Mouse (Mus musculus): ENCODE results near the gene Paxip1. TPM values are rescaled to one million over a fixed set of nuclear protein-coding genes. Genes with fewer than 3 reads are reported as not detected.

Paxip1 gene
- 8.3 and 8.9 TPM in 2 replicates for polyA plus RNA-seq (2012; ENCODE audit: insufficient read depth, insufficient read length, missing spikeins)

DNA sequence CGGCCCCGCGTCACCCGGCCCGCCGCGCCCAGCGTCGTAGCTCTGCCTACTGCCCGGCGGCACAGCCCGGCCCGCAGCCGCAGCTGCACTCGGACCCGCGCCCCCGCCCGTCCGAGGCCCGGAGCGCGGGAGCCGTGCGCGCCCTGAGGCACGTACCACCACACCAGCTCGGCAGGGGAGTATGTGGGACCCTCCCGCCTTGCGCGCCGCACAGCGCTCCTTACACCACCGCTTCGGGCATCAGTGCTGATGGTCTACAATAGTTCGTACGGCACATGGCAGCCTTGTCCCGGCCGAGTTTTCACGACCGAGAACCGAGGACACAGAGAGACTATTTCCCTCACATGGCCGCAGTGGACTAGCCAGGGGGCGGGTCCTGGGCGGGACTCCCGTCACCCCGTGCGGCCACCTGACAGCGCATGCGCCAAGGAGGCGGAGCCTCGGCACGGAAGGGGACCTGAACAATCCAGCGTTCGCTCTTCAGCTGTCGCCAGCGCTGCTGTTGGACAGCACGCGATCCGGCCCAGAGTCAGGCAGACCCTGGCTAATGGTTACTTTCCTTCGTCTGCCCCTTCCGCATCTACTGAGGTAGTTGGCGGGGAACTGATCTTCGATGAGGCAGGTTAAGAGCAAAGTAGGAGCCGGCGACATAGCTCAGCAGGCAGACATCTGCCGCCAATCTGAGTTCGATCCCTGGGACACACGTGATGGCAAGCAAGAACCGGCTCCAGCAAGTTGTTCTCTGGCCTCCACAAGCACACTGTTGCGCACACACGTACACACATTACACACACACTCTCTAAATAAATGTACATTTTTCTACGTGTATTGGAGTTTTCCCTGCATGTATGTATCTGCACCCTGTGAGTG lies at the start of gene Paxip1:
Gene Paxip1, minus strand, starts transcription at position 389 of the 870 bp plus-strand sequence.
- H3K4me1 ChIP-seq (ENCODE audit: control insufficient read depth, insufficient read depth, insufficient read length, low read length) = peaks cover 6% of the 10 kb centered on the region
- peak within 1 kb of the TSS; percentile 100 for H3K27ac ChIP-seq (replicated peaks; ENCODE audit: low read depth, low read length)
- H3K4me3 ChIP-seq (ENCODE audit: insufficient read depth, low read depth, low read length) = peak within 1 kb of the TSS; percentile 77

DNA sequence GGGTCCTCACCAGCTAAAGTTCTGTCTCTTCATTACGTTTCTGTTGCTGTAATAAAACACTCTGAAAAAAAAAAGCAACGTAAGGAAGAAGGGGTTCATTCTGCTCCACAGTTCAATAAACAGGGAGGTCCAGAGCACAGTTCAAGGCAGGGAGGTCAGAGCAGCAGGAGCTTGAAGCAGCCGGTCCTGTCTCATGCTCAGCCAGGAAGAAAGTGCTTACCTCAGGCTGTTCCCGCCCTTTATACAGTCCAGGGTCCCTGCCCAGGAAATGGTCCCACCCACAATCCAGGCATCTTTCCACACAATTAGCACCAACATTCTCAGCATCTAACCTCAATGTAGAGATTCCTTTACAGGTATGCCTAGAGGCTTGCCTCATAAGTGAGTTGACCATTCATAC lies 46.6 kb upstream of the Paxip1 start:
- H3K27ac ChIP-seq (replicated peaks; ENCODE audit: low read depth, low read length) = no peak overlapping the region

DNA sequence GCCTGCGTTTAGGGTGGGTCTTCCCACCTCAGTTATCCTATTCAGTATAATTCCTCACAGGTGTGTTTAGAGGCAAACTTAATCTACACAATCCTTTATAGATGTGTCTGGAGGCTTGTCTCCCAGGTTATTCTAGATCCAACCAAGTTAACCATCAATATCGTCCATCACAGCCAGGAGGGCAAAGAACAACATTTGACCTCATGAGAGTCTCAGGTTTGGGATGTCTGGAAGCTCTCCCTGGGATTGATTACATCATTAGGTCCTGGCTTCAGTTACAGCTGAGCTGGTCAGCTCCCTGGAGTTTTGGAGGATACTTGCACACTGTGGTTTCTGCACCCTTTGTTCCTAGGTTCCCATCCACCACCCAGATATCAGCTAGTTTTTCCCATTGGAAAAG lies 43.6 kb upstream of the Paxip1 start:
- no peak overlapping the region for H3K4me3 ChIP-seq (ENCODE audit: insufficient read depth, low read depth, low read length)

More for the DNA sequence above, 46.6 kb upstream of the Paxip1 start:
- no peak overlapping the region for H3K4me3 ChIP-seq (ENCODE audit: insufficient read depth, low read depth, low read length)
- H3K4me1 ChIP-seq (ENCODE audit: control insufficient read depth, insufficient read depth, insufficient read length, low read length) = no peaks in the 10 kb centered on the region

DNA sequence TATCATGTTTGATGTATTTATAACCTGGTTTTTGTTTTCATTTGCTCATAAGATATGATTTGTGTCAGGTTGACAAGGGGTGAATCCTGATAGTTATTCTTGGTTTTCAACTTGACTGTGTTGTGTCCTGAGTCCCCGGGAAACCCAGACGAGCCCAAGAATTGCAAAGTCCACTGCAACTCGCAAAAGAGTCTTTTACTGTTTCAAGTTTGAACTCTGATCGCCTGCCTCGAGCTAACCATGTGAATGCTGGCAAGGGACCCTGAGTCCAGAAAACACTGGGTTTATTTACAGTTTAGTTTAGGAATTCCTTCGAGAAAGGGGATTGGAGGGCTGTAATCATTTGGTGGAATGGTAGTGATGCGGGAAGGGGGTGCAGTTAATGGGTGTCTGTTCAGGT lies 36.5 kb upstream of the Paxip1 start:
- no peaks in the 10 kb centered on the region for H3K4me1 ChIP-seq (ENCODE audit: control insufficient read depth, insufficient read depth, insufficient read length, low read length)
- H3K4me3 ChIP-seq (ENCODE audit: insufficient read depth, low read depth, low read length) = no peak overlapping the region
- no peak overlapping the region for H3K27ac ChIP-seq (replicated peaks; ENCODE audit: low read depth, low read length)

More for the DNA sequence above, 43.6 kb upstream of the Paxip1 start:
- H3K4me1 ChIP-seq (ENCODE audit: control insufficient read depth, insufficient read depth, insufficient read length, low read length) = no peaks in the 10 kb centered on the region
- no peak overlapping the region for H3K27ac ChIP-seq (replicated peaks; ENCODE audit: low read depth, low read length)

DNA sequence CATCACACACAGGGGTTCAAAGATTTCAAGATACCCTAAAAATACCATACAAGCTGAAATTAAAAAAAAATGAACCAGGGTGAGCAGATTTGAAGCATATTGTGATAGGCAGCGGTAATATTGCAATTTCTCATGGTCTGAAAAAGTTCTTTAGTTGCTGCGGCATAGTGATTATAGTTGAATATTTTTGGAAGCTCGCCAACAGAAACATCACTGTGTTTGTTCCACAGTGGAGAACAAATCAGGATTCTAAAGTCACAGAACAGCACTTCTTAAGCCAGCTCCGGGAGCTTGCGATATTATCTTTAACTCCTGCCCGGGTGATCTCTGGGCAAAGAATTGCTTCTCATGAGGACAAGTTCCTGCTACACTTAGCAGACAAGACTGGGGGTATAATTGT lies 29.7 kb upstream of the Paxip1 start:
- H3K4me3 ChIP-seq (ENCODE audit: insufficient read depth, low read depth, low read length) = no peak overlapping the region
- H3K27ac ChIP-seq (replicated peaks; ENCODE audit: low read depth, low read length) = no peak overlapping the region
- no peaks in the 10 kb centered on the region for H3K4me1 ChIP-seq (ENCODE audit: control insufficient read depth, insufficient read depth, insufficient read length, low read length)

DNA sequence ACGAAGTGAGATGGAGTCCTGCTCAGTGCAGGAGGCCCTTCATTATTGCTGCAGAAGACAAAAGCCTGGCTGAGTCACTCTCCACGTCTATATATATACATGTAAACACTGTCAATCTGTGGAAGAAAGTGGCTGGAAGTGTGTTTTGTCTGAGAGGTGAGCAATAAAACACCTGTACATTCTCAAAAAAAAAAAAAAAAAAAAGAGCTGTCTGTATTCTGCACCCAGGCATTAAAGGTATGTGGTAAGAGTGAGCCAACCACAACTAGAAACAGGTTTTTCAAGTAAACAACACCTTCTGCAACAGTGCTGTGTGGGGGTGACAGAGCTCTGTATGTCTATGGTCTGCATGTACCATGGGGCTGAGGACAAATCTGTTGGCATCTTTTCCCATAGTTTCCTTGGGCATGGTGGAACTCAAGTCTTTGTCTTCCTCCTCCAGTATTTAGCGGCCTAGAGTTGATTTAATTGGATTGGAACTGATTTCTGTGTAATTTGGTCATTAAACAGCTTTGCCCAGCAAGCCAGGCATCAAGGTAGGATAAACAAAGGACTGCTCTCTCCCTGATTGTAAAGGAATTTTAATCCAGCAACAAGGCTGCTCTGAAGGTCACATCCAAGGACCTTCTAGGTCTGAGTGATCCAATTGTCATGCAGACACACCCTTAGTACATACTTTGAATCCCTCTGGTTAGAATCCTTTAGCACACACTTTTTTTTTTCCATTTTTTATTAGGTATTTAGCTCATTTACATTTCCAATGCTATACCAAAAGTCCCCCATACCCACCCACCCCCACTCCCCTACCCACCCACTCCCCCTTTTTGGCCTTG lies 27.6 kb upstream of the Paxip1 start:
- Histone ChIP-seq H3K4me1 (ENCODE audit: control insufficient read depth, insufficient read depth, insufficient read length, low read length) (no peaks in the 10 kb centered on the region), H3K27ac (replicated peaks; ENCODE audit: low read depth, low read length) (no peak overlapping the region), H3K4me3 (ENCODE audit: insufficient read depth, low read depth, low read length) (no peak overlapping the region)

DNA sequence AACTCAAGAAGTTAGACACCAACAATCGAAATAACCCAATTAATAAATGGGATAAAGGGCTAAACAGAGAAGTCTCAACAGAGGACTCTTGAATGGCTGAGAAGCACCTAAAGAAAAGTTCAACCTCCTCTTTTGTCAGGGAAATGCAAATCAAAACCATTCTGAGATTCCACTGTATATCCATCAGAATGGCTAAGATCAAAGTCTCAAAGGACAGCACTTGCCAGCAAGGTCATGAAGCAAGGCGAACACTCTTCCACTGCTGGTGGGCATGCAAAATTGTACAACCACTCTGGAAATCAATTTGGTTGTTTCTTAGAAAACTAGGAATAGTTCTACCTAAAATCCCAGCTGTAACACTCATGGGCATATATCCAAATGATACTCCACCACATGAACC lies 22.8 kb upstream of the Paxip1 start:
- Histone ChIP-seq H3K27ac (replicated peaks; ENCODE audit: low read depth, low read length) (no peak overlapping the region), H3K4me3 (ENCODE audit: insufficient read depth, low read depth, low read length) (no peak overlapping the region), H3K4me1 (ENCODE audit: control insufficient read depth, insufficient read depth, insufficient read length, low read length) (no peaks in the 10 kb centered on the region)

DNA sequence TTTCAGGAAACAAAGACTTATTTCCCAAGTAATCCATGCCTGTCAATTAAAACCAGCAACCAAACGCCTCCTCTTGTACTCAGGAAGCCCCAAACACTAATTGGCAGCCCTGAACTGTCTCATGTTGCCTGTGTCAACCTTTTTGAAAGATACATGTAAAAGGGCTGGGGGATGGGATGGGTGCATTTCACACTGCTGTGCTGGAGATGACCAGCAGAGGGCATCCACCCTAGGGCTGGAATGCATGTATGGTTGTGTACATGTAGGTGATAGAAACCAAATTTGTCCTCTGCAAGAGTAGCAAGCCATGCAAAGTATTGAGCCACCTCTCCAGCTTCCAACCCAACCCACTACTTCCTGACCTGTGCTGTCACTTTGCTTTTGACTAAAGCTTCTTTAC lies 2.4 kb upstream of the Paxip1 start:
- Histone ChIP-seq H3K4me1 (ENCODE audit: control insufficient read depth, insufficient read depth, insufficient read length, low read length) (peaks cover 6% of the 10 kb centered on the region), H3K27ac (replicated peaks; ENCODE audit: low read depth, low read length) (no peak overlapping the region), H3K4me3 (ENCODE audit: insufficient read depth, low read depth, low read length) (no peak overlapping the region)

DNA sequence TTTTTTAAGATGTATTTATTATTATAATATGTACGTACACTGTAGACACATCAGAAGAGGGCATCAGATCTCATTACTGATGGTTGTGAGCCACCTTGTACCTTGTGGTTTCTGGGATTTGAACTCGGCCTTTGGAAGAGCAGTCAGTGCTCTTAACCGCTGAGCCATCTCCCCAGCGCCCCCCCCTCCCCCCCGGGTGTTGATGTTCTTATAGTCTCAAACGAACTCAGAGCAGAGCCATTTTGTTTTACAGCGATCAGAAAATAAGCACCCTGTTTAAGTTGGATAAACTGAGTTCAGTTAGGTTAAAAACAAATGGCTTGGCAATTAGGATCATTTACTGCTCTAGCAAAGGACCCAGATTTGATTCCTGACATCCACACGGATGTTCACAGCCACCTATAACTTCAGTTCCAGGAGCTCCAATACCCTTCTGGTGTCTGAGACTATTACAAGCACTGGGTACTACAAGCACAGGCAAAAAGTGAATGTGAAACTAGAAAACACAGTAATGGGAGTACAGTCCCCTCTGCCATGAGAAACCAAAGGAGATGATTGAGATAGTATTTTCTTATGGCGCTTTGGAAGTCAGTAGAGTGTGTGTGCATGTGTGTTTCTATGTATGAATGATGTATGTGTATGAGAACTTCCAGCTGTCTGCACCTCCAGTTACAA lies 1.2 kb upstream of the Paxip1 start:
- no peak overlapping the region for H3K4me3 ChIP-seq (ENCODE audit: insufficient read depth, low read depth, low read length)
- no peak overlapping the region for H3K27ac ChIP-seq (replicated peaks; ENCODE audit: low read depth, low read length)
- peaks cover 6% of the 10 kb centered on the region for H3K4me1 ChIP-seq (ENCODE audit: control insufficient read depth, insufficient read depth, insufficient read length, low read length)

DNA sequence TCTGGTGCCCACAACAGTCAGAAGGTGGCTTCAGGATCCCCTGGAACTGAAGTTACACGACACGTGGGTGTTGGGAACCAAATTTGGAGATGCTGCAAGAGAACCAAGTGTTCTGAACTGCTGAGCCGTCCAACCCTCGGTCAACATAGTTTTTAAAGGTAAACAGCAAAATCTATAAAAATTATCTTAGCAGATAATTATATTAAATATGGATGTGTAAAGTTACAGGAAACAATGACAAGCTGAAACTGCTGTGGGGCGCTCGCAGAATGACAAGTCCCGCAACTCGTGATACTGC lies 631 bp upstream of the Paxip1 start:
- Histone ChIP-seq H3K27ac (replicated peaks; ENCODE audit: low read depth, low read length) (peak overlapping the region; percentile 59; the same call in 1 of the 2 replicates), H3K4me1 (ENCODE audit: control insufficient read depth, insufficient read depth, insufficient read length, low read length) (peaks cover 6% of the 10 kb centered on the region)

DNA sequence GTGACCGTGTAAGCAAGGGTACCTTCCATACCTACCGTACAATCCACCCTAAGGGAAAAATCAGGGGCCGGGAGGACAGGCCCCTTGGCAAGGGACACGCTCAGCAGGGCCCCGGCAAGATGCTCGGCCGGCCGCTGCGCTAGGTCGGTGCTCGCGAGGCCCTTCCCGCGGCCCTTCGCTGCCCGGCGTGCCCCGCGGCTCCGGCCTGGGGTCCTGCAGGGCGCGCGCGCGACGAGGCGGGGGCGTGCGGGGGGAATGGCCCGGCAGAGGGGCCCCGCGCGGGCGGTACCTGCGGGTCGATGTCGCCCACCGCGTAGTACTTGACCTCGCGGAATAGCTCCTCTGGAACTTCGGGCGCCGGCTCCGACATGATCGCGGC lies 592 bp downstream of the Paxip1 start:
- Histone ChIP-seq H3K27ac (replicated peaks; ENCODE audit: low read depth, low read length) (peak overlapping the region; percentile 100), H3K4me1 (ENCODE audit: control insufficient read depth, insufficient read depth, insufficient read length, low read length) (peaks cover 6% of the 10 kb centered on the region), H3K4me3 (ENCODE audit: insufficient read depth, low read depth, low read length) (peak overlapping the region; percentile 77)

More for the DNA sequence above, 631 bp upstream of the Paxip1 start:
- H3K4me3 ChIP-seq (ENCODE audit: insufficient read depth, low read depth, low read length) = peak overlapping the region; percentile 64

DNA sequence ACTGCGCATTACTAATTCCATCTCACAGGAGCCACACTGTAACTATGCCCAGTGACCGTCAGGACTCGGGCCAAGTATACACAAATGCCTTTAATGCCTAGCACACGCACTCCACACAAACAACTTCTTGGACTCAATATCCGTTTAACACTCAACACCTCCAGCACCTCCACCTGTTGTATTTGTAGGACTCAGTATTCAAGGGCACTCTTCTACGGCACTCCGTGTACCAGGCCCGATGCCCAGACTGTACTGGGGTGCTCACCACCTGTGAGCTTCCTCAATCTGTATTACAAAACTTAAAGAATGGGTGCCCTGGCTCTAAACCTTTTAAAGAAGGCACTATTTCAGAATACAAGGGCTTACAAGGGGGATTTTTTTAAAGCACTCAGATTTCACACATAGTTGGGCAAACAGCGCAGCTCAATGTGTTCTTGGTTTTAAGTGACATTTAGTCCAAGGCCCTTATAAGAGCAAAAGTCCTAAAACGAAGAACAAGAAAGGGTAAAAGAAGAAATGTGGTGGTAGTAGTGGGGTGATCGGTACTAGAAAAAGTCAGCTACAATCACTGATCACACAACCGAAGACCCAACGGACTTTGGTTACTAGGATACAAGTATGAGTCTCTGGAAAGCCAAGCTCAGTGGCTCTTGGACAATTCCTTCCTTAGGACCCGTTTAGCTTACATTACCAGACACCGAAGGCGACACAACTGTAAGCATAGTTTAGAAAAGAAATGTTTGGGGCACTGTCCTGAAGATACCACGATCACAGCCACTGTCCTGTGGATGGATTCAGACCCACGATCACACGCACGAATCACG lies 1.2 kb downstream of the Paxip1 start:
- Histone ChIP-seq H3K27ac (replicated peaks; ENCODE audit: low read depth, low read length) (peak overlapping the region; percentile 10; the same call in 1 of the 2 replicates), H3K4me1 (ENCODE audit: control insufficient read depth, insufficient read depth, insufficient read length, low read length) (peaks cover 6% of the 10 kb centered on the region), H3K4me3 (ENCODE audit: insufficient read depth, low read depth, low read length) (peak overlapping the region; percentile 77)

DNA sequence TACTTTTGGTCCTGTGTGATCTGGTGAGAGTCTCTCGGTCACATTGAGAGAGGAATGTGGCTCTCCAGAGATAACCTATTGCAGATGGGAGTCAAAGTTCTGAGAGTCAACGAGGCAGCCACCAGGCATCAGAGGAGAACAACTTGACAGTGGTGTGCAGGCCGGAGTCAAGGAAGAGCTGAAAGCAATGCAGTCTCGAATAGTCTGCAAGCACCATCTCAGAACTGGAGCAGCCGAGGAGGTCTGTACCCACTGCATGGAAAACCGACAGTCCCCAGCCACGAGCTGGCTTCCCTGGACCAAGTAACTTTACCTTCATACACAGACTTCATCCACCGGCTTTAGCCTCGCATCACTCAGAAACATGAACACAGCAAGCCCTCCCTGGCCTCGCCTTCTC lies 1.9 kb downstream of the Paxip1 start:
- Histone ChIP-seq H3K27ac (replicated peaks; ENCODE audit: low read depth, low read length) (no peak overlapping the region), H3K4me1 (ENCODE audit: control insufficient read depth, insufficient read depth, insufficient read length, low read length) (peaks cover 6% of the 10 kb centered on the region), H3K4me3 (ENCODE audit: insufficient read depth, low read depth, low read length) (peak overlapping the region; percentile 77)

DNA sequence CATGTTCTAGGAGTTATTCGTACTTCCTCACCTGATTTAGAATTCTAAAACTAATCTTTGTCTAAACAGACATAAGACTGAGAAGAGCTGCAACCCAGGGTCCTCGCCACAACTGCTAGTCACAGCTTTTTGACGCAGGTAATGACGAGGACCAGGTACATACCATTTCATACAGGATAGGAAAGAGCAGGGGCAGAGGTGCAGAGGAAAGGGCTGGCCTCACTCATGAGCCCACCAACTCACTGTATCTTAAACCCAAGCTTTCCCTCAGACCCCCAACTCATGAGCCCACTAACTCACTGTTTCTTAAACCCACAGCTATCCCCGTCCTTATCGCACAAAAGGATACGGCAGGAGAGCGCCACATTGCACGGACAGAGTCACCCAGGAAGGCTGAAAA lies 8.1 kb downstream of the Paxip1 start:
- no peak overlapping the region for H3K27ac ChIP-seq (replicated peaks; ENCODE audit: low read depth, low read length)
- no peak overlapping the region for H3K4me3 ChIP-seq (ENCODE audit: insufficient read depth, low read depth, low read length)
- no peaks in the 10 kb centered on the region for H3K4me1 ChIP-seq (ENCODE audit: control insufficient read depth, insufficient read depth, insufficient read length, low read length)

Measured in brown adipose tissue, adult 24 weeks (tissue).